Mouse (Mus musculus) midbrain, embryonic 12.5 days (tissue): ENCODE measurements at regions not wholly inside any gene's neighbourhood (a gene's known extent, or its start where the extent isn't known, plus 50 kb on each side); places are given as distances from the start of the nearest gene placed in this dataset.

Experiments used
- ATAC-seq: fragments of 200-750 bp; cut with Nextera tagmentation; 2 replicates; pipeline ENCODE4 v1.8.0; 2017; ENCODE audit warnings: low read depth, moderate TSS enrichment, moderate library complexity; ENCODE audit not compliant: low FRiP score
- H3K27ac ChIP-seq: fragments of 300-500 bp; sonication (generic); replicated peaks from 2 replicates; pipeline ENCODE4 v1.5.1; 2016; ENCODE audit warnings: mild to moderate bottlenecking
- H3K27me3 ChIP-seq: fragments of 300-500 bp; sonication (generic); 2 replicates; pipeline ENCODE4 v1.6.1; 2016; ENCODE audit warnings: mild to moderate bottlenecking
- H3K36me3 ChIP-seq: fragments of 300-500 bp; sonication (generic); 2 replicates; pipeline ENCODE4 v1.6.1; 2016
- H3K4me1 ChIP-seq: fragments of 300-500 bp; sonication (generic); 2 replicates; pipeline ENCODE4 v1.6.1; 2016
- H3K4me2 ChIP-seq: fragments of 300-500 bp; sonication (generic); replicated peaks from 2 replicates; pipeline ENCODE4 v1.6.1; 2016; ENCODE audit warnings: mild to moderate bottlenecking, moderate library complexity
- H3K4me3 ChIP-seq: fragments of 300-500 bp; sonication (generic); 2 replicates; pipeline ENCODE4 v1.5.1; 2016; ENCODE audit warnings: mild to moderate bottlenecking
- H3K9ac ChIP-seq: fragments of 300-500 bp; sonication (generic); replicated peaks from 2 replicates; pipeline ENCODE4 v1.6.1; 2016; ENCODE audit warnings: mild to moderate bottlenecking, moderate library complexity
- H3K9me3 ChIP-seq: fragments of 300-500 bp; sonication (generic); 2 replicates; pipeline ENCODE4 v1.6.1; 2016; ENCODE audit warnings: mild to moderate bottlenecking
- WGBS: fragments of 180-500 bp; shearing (Covaris S2); methylation state at CpG from one replicate; pipeline ENCODE4 v1.1.7; 2016; 5-methylcytosine and 5-hydroxymethylcytosine counted together

DNA sequence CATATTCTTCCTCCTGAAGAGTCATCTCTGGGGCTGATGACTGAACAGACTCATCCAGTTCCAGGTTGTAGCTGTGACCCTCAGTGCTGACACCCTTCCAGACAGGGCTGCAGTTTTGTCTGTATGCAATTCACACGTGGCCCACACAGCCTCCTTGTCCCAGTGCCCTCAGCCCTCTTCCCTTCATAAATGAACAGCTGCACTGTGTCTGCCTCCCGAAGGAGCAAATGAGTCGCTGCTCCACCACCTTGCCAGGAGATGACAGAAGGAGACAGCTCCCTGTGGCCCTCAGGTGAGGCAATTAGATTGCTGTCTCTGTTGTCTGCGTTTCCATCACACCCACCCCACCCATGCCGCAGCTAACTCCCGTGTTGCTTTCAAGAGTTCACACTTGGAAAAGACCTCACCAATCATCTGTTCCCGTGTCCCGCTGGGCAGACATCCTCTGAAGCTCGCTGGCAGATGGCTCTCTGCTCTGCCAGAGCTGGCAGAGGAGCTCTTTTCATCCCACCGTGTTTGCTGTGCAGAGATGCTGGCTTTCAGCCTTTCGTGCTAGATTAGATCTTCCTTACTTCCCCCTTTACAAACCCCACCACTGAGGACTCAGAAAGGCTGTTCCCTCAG, 135.5 kb upstream of the Slc35f3 start:
- Histone ChIP-seq H3K27ac (0 out of 2 replicates have a peak overlapping the region, but pooled peaks have one; percentile 6), H3K36me3 (no peaks in the 10 kb centered on the region), H3K4me1 (peaks cover 12% of the 10 kb centered on the region; the same call in 1 of the 2 replicates), H3K9me3 (no peaks in the 10 kb centered on the region), H3K4me2 (no peak overlapping the region), H3K4me3 (no peak overlapping the region), H3K9ac (no peak overlapping the region), H3K27me3 (no peaks in the 10 kb centered on the region)
- WGBS, result 59% methylated on average over 11 of the region's 11 CpGs
- ATAC-seq, result no peak

DNA sequence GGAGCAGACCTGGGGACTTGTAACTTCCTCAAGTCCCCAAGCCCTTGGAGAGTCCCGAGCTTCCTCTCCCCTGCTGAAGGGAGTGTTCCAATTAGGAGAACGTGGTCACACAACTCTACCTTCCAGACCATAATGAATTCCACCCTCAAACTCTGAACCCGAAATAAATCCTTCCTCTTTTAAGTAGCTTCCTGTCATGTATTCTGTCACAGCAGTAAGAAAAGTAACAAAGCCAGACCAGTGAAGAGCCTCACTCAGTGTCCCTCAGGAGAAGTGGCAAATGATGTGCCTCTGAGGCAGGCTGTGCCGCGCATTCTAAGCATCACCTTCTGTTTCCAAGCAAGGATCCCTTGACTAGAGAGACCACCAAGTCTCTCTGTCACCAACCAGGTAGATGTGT, 134.4 kb upstream of the Slc35f3 start:
- Histone ChIP-seq H3K4me2 (no peak overlapping the region), H3K9ac (no peak overlapping the region), H3K4me3 (no peak overlapping the region), H3K27ac (no peak overlapping the region), H3K36me3 (no peaks in the 10 kb centered on the region), H3K9me3 (no peaks in the 10 kb centered on the region), H3K27me3 (no peaks in the 10 kb centered on the region), H3K4me1 (peaks cover 12% of the 10 kb centered on the region; the same call in 1 of the 2 replicates)
- ATAC-seq, result no peak
- WGBS, result 75% methylated on average over 5 of the region's 5 CpGs

DNA sequence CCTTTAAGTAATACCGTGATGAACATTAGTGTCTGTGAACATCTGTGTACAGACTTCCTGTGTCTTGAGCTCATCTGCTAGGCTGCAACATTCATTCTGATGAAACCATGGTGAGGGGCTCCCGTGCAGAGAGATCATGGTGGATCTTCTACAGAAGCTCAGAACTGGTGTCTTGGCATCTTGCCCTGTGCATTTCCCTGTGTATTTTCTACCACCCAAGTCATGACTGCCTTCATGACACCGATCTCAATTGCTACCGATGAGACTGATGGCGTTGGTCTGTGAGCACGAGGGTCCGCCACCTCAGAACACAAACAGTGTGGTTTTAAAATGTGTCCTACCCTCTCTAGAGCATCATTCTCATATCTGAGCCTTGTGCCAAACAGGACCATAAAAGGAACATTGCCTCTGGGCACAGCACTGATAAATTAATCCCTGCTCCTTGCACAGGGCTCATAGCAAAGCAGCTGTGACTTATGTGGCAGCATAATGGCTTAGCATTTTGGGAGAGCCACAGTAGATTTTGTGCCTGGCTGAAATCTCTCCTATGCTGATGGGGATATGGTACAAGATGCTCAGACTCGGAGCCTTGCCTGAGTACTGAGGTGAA, 132.8 kb upstream of the Slc35f3 start:
- Histone ChIP-seq H3K27ac (peak overlapping the region; percentile 39; the same call in 1 of the 2 replicates), H3K27me3 (no peaks in the 10 kb centered on the region), H3K4me3 (no peak overlapping the region), H3K36me3 (no peaks in the 10 kb centered on the region), H3K9me3 (no peaks in the 10 kb centered on the region), H3K4me1 (peaks cover 11% of the 10 kb centered on the region; the same call in 1 of the 2 replicates), H3K9ac (no peak overlapping the region), H3K4me2 (no peak overlapping the region)
- WGBS, result 89% methylated on average over 8 of the region's 8 CpGs
- no peak for ATAC-seq

- H3K27ac ChIP-seq, result no peak overlapping the region
- H3K27me3 ChIP-seq, result no peaks in the 10 kb centered on the region
- WGBS, result 79% methylated on average over 7 of the region's 7 CpGs
Observed at GRCm38 (mm10) chr8:126166394-126166793, 132.0 kb upstream of the Slc35f3 start.

GRCm38 (mm10) chr8:126174451-126174850, 123.9 kb upstream of the Slc35f3 start:
- no peak overlapping the region for H3K4me2 ChIP-seq
- no peak for ATAC-seq
- H3K9me3 ChIP-seq, result no peaks in the 10 kb centered on the region
- no peaks in the 10 kb centered on the region for H3K36me3 ChIP-seq
- WGBS, result 83% methylated on average over 7 of the region's 7 CpGs
- no peak overlapping the region for H3K27ac ChIP-seq
- no peaks in the 10 kb centered on the region for H3K4me1 ChIP-seq
- no peak overlapping the region for H3K4me3 ChIP-seq
- no peaks in the 10 kb centered on the region for H3K27me3 ChIP-seq
- no peak overlapping the region for H3K9ac ChIP-seq

More at GRCm38 (mm10) chr8:126166394-126166793, 132.0 kb upstream of the Slc35f3 start:
- ATAC-seq, result no peak
- Histone ChIP-seq H3K4me2 (no peak overlapping the region), H3K4me1 (peaks cover 7% of the 10 kb centered on the region; the same call in 1 of the 2 replicates), H3K9me3 (no peaks in the 10 kb centered on the region), H3K9ac (no peak overlapping the region), H3K4me3 (no peak overlapping the region), H3K36me3 (no peaks in the 10 kb centered on the region)

GRCm38 (mm10) chr8:126176305-126176704, 122.1 kb upstream of the Slc35f3 start:
- H3K9ac ChIP-seq, result no peak overlapping the region
- 94% methylated on average over 7 of the region's 7 CpGs for WGBS

GRCm38 (mm10) chr8:126177855-126178254, 120.5 kb upstream of the Slc35f3 start:
- no peak for ATAC-seq
- H3K27me3 ChIP-seq, result no peaks in the 10 kb centered on the region
- H3K4me1 ChIP-seq, result no peaks in the 10 kb centered on the region
- no peaks in the 10 kb centered on the region for H3K36me3 ChIP-seq
- H3K4me2 ChIP-seq, result no peak overlapping the region
- no peak overlapping the region for H3K27ac ChIP-seq
- WGBS, result 86% methylated on average over 10 of the region's 10 CpGs
- no peak overlapping the region for H3K9ac ChIP-seq
- H3K9me3 ChIP-seq, result no peaks in the 10 kb centered on the region
- H3K4me3 ChIP-seq, result no peak overlapping the region

More at GRCm38 (mm10) chr8:126176305-126176704, 122.1 kb upstream of the Slc35f3 start:
- no peaks in the 10 kb centered on the region for H3K27me3 ChIP-seq
- no peak overlapping the region for H3K27ac ChIP-seq
- no peak overlapping the region for H3K4me3 ChIP-seq
- H3K4me2 ChIP-seq, result no peak overlapping the region
- H3K4me1 ChIP-seq, result no peaks in the 10 kb centered on the region
- H3K36me3 ChIP-seq, result no peaks in the 10 kb centered on the region
- H3K9me3 ChIP-seq, result no peaks in the 10 kb centered on the region
- ATAC-seq, result no peak

GRCm38 (mm10) chr8:126188741-126189285, 109.5 kb upstream of the Slc35f3 start:
- no peak for ATAC-seq

DNA sequence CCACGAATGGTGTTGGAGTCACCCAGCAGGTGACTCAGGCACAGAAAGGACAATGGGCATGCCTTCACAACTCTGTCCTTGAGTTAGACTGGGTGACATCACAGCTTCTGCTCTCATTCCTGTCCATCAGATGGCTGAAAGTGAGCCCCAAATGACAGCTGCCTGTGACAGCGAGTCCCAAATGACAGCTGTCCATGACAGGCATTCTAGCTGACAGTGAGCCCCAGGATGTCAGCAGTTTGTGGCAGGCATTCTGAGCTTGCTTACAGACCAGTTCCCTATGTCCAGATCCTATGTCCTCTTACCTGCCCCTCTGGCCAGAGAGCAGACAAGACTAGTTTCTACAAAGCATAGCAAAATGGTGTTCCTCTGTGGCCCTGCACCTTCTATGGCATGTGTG, 102.7 kb upstream of the Slc35f3 start:
- no peak for ATAC-seq

More at GRCm38 (mm10) chr8:126188741-126189285, 109.5 kb upstream of the Slc35f3 start:
- Histone ChIP-seq H3K4me3 (no peak overlapping the region), H3K9me3 (no peaks in the 10 kb centered on the region; the same call in 1 of the 2 replicates), H3K36me3 (no peaks in the 10 kb centered on the region), H3K4me2 (no peak overlapping the region), H3K27ac (no peak overlapping the region), H3K4me1 (no peaks in the 10 kb centered on the region), H3K9ac (no peak overlapping the region), H3K27me3 (no peaks in the 10 kb centered on the region; the same call in 1 of the 2 replicates)
- 58% methylated on average over 5 of the region's 5 CpGs for WGBS

GRCm38 (mm10) chr8:126210561-126210960, 87.8 kb upstream of the Slc35f3 start:
- Histone ChIP-seq H3K4me3 (no peak overlapping the region), H3K4me2 (no peak overlapping the region), H3K9ac (no peak overlapping the region), H3K27me3 (no peaks in the 10 kb centered on the region), H3K27ac (no peak overlapping the region), H3K36me3 (no peaks in the 10 kb centered on the region), H3K9me3 (no peaks in the 10 kb centered on the region), H3K4me1 (no peaks in the 10 kb centered on the region)
- no peak for ATAC-seq
- 93% methylated on average over 8 of the region's 8 CpGs for WGBS

More for the DNA sequence above, 102.7 kb upstream of the Slc35f3 start:
- 82% methylated on average over 2 of the region's 2 CpGs for WGBS
- H3K4me3 ChIP-seq, result no peak overlapping the region
- H3K4me1 ChIP-seq, result no peaks in the 10 kb centered on the region
- H3K9ac ChIP-seq, result no peak overlapping the region
- H3K27ac ChIP-seq, result no peak overlapping the region
- H3K9me3 ChIP-seq, result no peaks in the 10 kb centered on the region
- H3K4me2 ChIP-seq, result no peak overlapping the region
- H3K27me3 ChIP-seq, result no peaks in the 10 kb centered on the region
- no peaks in the 10 kb centered on the region for H3K36me3 ChIP-seq

DNA sequence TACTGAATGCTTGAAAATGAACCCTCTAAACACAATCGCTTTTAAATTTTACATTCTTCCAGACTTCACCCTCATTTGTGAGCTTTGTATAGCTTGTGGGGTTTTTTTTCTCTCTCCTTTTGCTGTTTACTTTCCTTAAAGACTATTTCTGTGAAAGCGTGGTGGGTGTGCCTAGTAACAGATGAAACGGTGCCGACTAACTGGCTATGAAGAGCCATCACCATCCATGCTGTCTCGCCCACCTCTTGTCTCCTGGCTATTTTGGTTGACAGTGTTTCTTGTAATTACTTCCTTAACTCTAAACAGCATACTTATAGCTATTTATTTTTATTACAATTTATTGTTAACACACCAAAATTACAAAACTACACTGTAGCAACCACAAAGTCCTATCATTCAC, 85.6 kb upstream of the Slc35f3 start:
- Histone ChIP-seq H3K36me3 (no peaks in the 10 kb centered on the region), H3K9ac (no peak overlapping the region), H3K4me3 (no peak overlapping the region), H3K4me1 (no peaks in the 10 kb centered on the region), H3K9me3 (no peaks in the 10 kb centered on the region), H3K4me2 (no peak overlapping the region), H3K27ac (no peak overlapping the region), H3K27me3 (no peaks in the 10 kb centered on the region)
- ATAC-seq, result no peak
- WGBS, result 93% methylated on average over 5 of the region's 5 CpGs

DNA sequence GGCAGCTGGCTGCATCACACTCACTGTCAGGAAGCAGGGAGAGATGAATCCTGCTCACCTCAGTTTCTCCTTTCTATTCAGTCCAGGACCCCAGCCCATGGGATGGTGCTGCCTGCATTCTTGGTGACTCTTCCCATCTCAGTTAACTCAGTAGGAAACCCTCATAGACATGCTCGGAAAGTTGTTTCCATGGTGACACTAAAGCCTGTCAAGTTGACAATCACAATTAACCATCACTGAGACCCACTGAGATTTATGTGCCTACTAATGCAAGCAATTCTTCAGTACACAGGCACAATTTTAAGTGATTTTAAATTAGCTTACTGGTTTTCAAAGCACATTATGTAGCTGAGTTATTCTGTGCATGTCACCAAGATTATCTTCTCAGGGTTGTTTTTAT, 83.8 kb upstream of the Slc35f3 start:
- Histone ChIP-seq H3K9ac (no peak overlapping the region), H3K27me3 (no peaks in the 10 kb centered on the region), H3K4me3 (no peak overlapping the region), H3K36me3 (no peaks in the 10 kb centered on the region), H3K9me3 (no peaks in the 10 kb centered on the region), H3K4me1 (no peaks in the 10 kb centered on the region), H3K4me2 (no peak overlapping the region), H3K27ac (no peak overlapping the region)
- WGBS, result 25% methylated on average over 1 of the region's 1 CpGs
- ATAC-seq, result no peak
